11 mouse cellular contexts compared by ENCODE assay signal in genomic region chr9:84281610-84282009, GRCm38 (mm10).
DNase-seq lines count a peak whose midpoint lies in the region; ATAC-seq lines count a peak whose summit lies in the region.
"Had no signal": no experiment of that assay in that cellular context is flagged by ENCODE, and none has a peak within 500 bp of the region (broad histone marks: within the 10 kb centered on the region; RNA-seq: fewer than 3 reads in every experiment).

No protein-coding gene starts in this region.

- H3K4me3 ChIP-seq in forebrain, embryonic 13.5 days = no peak overlapping the region
- H3K4me3 ChIP-seq: gastrocnemius, adult 2 months; stomach, embryonic 15.5 days had no signal

- no peak overlapping the region for H3K27ac ChIP-seq in forebrain, embryonic 13.5 days
- H3K27ac ChIP-seq: gastrocnemius, adult 2 months; stomach, embryonic 15.5 days had no signal

- peak; percentile 10 to 27 for DNase-seq in heart, adult 9 months (ENCODE audit: low spot score in 2 of 2)
- DNase-seq in heart, postnatal 25 days (ENCODE audit: low spot score) = no peak
- DNase-seq in Muller cell, postnatal 12 days (ENCODE audit: inconsistent ontology term) = peak; percentile 79
- peak; percentile 40 for DNase-seq in lung, postnatal 25 days (ENCODE audit: low spot score)
- no peak for DNase-seq in T-cell, adult 2 months (ENCODE audit: low spot score)
- DNase-seq in right cerebral cortex, postnatal 4 days = no peak
- no peak for DNase-seq in kidney, postnatal 25 days
- DNase-seq: gastrocnemius, adult 2 months had no signal

- H3K27me3 ChIP-seq in forebrain, embryonic 13.5 days = no peaks in the 10 kb centered on the region
- H3K27me3 ChIP-seq: stomach, embryonic 15.5 days had no signal

- intact Hi-C loops in heart, postnatal 25 days (cut with DNase I) = no loop called here

- H3K36me3 ChIP-seq in forebrain, embryonic 13.5 days (ENCODE audit: poor library complexity, severe bottlenecking) = no peaks in the 10 kb centered on the region
- H3K36me3 ChIP-seq: G1E; stomach, embryonic 15.5 days had no signal

- 28% methylated on average over 3 of the region's 3 CpGs for WGBS in forebrain, embryonic 13.5 days

- ATAC-seq in forebrain, embryonic 13.5 days = peak; percentile 75

- H3K9ac ChIP-seq in forebrain, embryonic 13.5 days = no peak overlapping the region
- H3K9ac ChIP-seq: stomach, embryonic 15.5 days had no signal

- peaks cover 43% of the 10 kb centered on the region for H3K4me1 ChIP-seq in forebrain, embryonic 13.5 days
- H3K4me1 ChIP-seq: stomach, embryonic 15.5 days had no signal

- no peaks in the 10 kb centered on the region for H3K9me3 ChIP-seq in forebrain, embryonic 13.5 days (replicated peaks)
- H3K9me3 ChIP-seq: stomach, embryonic 15.5 days had no signal

- no peak overlapping the region for H3K4me2 ChIP-seq in forebrain, embryonic 13.5 days
- H3K4me2 ChIP-seq: stomach, embryonic 15.5 days had no signal

Comparison
In these comparisons a context has a peak if more than half of its experiments do, and no peak if none do; other contexts are left out.
1. DNase-seq: peak in heart, adult 9 months (2 of 2), Muller cell, postnatal 12 days (single experiment) and lung, postnatal 25 days (single experiment); none in heart, postnatal 25 days (single experiment), T-cell, adult 2 months (single experiment), right cerebral cortex, postnatal 4 days (single experiment) and kidney, postnatal 25 days (0 of 2).